Mouse (Mus musculus) liver, embryonic 11.5 days (tissue): Measurements from ENCODE around the gene Gm37240. TPM values are rescaled to one million over a fixed set of nuclear protein-coding genes. Genes with fewer than 3 reads are reported as not detected.
"Not testable (repeated sequence)": the region's sequence is repeated elsewhere in the genome, so short reads cannot be mapped to it uniquely, and the experiment has no call there.

Experiments
- ATAC-seq: fragments of 200-750 bp; cut with Nextera tagmentation; replicated peaks from 2 replicates; pipeline ENCODE4 v1.8.0; 2017; ENCODE audit warnings: moderate number of reproducible peaks, mild to moderate bottlenecking, moderate TSS enrichment, moderate library complexity; ENCODE audit not compliant: low FRiP score
- DNase-seq: peaks from one replicate; pipeline ENCODE4 v3.0.0-alpha.2; 2017; ENCODE audit warnings: low spot score
- H3K27ac ChIP-seq: fragments of 300-500 bp; sonication (generic); 2 replicates; pipeline ENCODE4 v1.5.1; 2014; ENCODE audit warnings: mild to moderate bottlenecking, low read depth, low read length, control low read depth
- H3K27me3 ChIP-seq: fragments of 300-500 bp; sonication (generic); replicated peaks from 2 replicates; pipeline ENCODE4 v1.6.1; 2014; ENCODE audit warnings: low read length, mixed read lengths; ENCODE audit not compliant: control insufficient read depth, insufficient read depth
- H3K36me3 ChIP-seq: fragments of 300-500 bp; sonication (generic); 2 replicates; pipeline ENCODE4 v1.6.1; 2014; ENCODE audit warnings: mild to moderate bottlenecking, low read length, moderate library complexity, mixed read lengths; ENCODE audit not compliant: control insufficient read depth, insufficient read depth
- H3K4me1 ChIP-seq: fragments of 300-500 bp; sonication (generic); replicated peaks from 2 replicates; pipeline ENCODE4 v1.6.1; 2014; ENCODE audit warnings: low read length, mixed read lengths; ENCODE audit not compliant: control insufficient read depth, insufficient read depth
- H3K4me2 ChIP-seq: fragments of 300-500 bp; sonication (generic); 2 replicates; pipeline ENCODE4 v1.6.1; 2014; ENCODE audit warnings: mild to moderate bottlenecking, control low read depth, moderate library complexity
- H3K4me3 ChIP-seq: fragments of 300-500 bp; sonication (generic); 2 replicates; pipeline ENCODE4 v1.5.1; 2014; ENCODE audit warnings: low read depth, low read length, control low read depth
- H3K9ac ChIP-seq: fragments of 300-500 bp; sonication (generic); 2 replicates; pipeline ENCODE4 v1.6.1; 2014; ENCODE audit warnings: low read depth, low read length, control low read depth
- H3K9me3 ChIP-seq: fragments of 300-500 bp; sonication (generic); 2 replicates; pipeline ENCODE4 v1.6.1; 2016; ENCODE audit warnings: low read length, inconsistent platforms, mixed read lengths; ENCODE audit not compliant: control insufficient read depth
- WGBS: fragments of 180-500 bp; shearing (Covaris S2); extraction: QIAGEN DNeasy Blood & Tissue Kit; methylation state at CpG from one replicate; pipeline ENCODE4 v1.1.7; 2014; 5-methylcytosine and 5-hydroxymethylcytosine counted together
- polyA plus RNA-seq: library from polyadenylated mRNA; unstranded; fragments of >200 nt; fragmentation: Nextera tagmentation; extraction: Ambion mirVana; gene quantifications from 2 replicates; pipeline ENCODE4 v1.2.1, GENCODE M21; 2014

Gene Gm37240
- polyA plus RNA-seq, 1 experiment from 2014 or later, result 1.6 TPM

GRCm38 (mm10) chr3:84655785-84656150 is 1231.5 kb downstream of the Gm37240 start:
- H3K27me3 ChIP-seq, H3K9ac ChIP-seq, H3K36me3 ChIP-seq, H3K27ac ChIP-seq, H3K4me3 ChIP-seq, DNase-seq, ATAC-seq, H3K9me3 ChIP-seq: not testable (repeated sequence)
- H3K4me1 ChIP-seq, result peaks cover 12% of the 10 kb centered on the region
- 74% methylated on average over 2 of the region's 2 CpGs for WGBS
- peak overlapping the region; percentile 77 for H3K4me2 ChIP-seq

DNA sequence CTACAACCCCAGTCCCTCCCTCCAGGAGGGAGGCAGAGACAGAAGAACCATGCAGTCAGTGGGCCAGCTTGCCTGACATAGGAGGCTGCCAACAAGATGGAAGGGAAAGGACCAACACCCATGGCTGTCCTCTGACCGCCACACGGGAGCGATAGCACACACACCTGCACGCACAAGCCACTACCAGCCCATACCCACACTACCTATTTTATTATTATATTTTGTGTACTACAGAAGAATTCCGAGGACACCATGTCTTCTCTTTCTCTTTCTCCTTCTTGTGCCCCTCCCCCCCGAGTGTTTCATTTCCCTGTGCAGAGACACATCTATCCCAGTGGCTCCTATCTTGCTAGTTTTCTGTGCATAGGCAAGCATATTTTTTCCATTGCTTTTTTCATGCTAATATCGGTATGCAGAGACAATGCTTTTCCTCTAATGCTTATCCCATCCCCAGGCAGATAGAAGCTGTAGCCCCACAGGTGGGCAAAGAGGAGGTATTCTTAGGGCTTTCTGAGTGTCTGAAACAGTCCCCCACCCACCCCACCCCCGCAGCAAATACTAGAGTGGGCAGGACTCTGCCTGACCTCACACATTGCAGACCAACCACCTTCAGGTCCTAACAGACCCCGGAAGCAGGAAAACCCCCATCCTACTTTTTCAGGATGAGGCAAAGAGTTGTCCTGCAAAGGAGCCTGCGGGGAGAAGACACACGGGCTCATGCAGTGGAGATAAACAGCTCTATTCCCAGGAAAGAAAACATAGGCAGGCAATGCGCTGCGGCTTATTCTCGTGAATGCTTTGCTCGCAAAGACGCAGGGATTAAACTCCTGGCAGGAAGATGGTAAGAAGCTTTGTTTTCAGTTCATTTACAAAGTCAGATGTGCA is 1232.2 kb downstream of the Gm37240 start:
- no peak overlapping the region for H3K9ac ChIP-seq
- peak overlapping the region; percentile 77 for H3K4me2 ChIP-seq
- 29% methylated on average over 16 of the region's 16 CpGs for WGBS
- H3K27ac ChIP-seq, result no peak overlapping the region
- H3K27me3 ChIP-seq, result no peaks in the 10 kb centered on the region
- H3K4me3 ChIP-seq, result peak overlapping the region; percentile 17
- ATAC-seq, result no peak
- H3K4me1 ChIP-seq, result peaks cover 12% of the 10 kb centered on the region
- H3K9me3 ChIP-seq, result no peaks in the 10 kb centered on the region
- H3K36me3 ChIP-seq, result no peaks in the 10 kb centered on the region
- no peak for DNase-seq

DNA sequence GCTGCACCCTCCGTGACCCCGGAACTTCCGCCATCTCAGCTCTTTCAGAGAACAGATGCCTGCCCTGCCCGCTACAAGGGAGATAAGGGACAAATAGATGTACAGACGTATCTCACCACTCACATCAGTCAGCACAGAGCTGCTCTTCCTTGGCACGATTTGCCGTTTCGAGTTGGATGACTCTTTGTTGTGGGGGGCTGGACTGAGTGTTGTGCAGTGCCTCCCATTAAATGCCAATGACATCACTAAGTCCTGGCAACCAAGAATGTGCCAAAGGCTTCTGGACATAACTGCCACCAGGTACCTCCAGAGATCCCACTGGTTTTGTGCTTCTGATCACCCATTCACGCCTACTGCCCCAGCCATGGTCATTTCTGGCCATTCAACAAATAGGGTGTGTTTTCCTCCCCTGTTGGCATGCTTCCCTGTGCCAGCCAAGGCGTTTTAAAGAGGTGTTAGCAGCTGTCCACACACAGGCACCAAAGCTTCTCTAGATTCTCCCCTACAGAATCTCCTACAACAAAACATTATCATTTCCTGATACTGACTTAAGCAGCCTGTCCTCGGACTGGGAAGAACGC is 1233.0 kb downstream of the Gm37240 start:
- 0 out of 2 replicates have a peak overlapping the region, but pooled peaks have one; percentile 35 for H3K27ac ChIP-seq
- peak; percentile 88 for ATAC-seq
- H3K27me3 ChIP-seq, result no peaks in the 10 kb centered on the region
- H3K4me2 ChIP-seq, result peak overlapping the region; percentile 77
- peak overlapping the region; percentile 43 for H3K4me3 ChIP-seq
- peak overlapping the region; percentile 51; the same call in 1 of the 2 replicates for H3K9ac ChIP-seq
- no peaks in the 10 kb centered on the region for H3K36me3 ChIP-seq
- H3K9me3 ChIP-seq, result no peaks in the 10 kb centered on the region
- H3K4me1 ChIP-seq, result peaks cover 12% of the 10 kb centered on the region
- DNase-seq, result peak; percentile 58
- 9% methylated on average over 12 of the region's 12 CpGs for WGBS

GRCm38 (mm10) chr3:84653557-84654245 is 1233.6 kb downstream of the Gm37240 start:
- H3K9ac ChIP-seq, result peak overlapping the region; percentile 51
- H3K36me3 ChIP-seq, result no peaks in the 10 kb centered on the region
- WGBS, result 13% methylated on average over 13 of the region's 14 CpGs
- H3K9me3 ChIP-seq, result no peaks in the 10 kb centered on the region
- H3K27ac ChIP-seq, result 0 out of 2 replicates have a peak overlapping the region, but pooled peaks have one; percentile 35
- peak overlapping the region; percentile 43 for H3K4me3 ChIP-seq
- no peak for DNase-seq
- H3K4me2 ChIP-seq, result peak overlapping the region; percentile 77
- peaks cover 12% of the 10 kb centered on the region for H3K4me1 ChIP-seq
- peak; percentile 63 for ATAC-seq
- H3K27me3 ChIP-seq, result no peaks in the 10 kb centered on the region

DNA sequence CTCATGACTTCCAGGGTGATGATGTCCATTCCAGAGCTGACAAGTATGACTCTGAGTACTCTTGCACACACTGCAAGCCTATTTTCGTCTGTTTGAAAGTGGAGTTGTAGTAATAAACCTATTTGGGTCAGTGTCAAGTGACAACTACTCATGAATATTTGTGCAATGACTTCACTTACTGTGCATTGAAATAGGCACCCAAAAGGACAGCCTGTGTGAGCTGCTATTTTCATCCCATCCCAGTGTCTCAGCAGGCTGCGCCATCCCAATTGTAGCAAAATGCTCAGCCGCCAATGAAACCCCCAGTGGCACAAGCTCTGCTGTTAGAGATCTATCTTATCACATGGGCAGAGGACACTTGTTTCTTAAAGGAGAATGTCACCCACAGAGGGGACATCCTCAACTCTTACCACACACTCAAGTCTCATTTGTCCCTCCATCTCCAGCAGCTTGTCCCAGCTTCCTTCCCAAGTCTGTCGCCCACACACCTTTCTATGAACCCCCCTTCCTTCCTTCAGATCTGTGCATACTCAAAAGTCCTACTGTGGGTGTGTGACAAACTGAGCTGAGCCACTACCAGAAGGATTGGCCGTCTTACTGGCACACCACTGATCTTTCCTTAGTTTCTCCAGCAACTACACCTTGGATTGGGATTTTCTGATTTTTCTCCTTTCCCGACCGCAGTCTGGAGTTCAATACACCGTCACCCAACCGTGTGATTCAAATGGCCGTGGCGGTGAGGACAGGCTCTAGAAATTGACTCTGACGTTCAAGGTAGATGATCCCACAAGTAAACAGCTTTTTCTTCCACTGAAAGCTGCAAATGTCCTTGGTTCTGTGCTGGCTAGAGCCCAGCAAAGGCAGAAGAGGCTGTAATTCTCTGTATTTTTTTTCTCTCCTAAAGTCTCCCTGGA is 1234.4 kb downstream of the Gm37240 start:
- Histone ChIP-seq H3K9ac (peak overlapping the region; percentile 6; the same call in 1 of the 2 replicates), H3K4me3 (no peak overlapping the region), H3K4me2 (peak overlapping the region; percentile 77), H3K36me3 (no peaks in the 10 kb centered on the region), H3K9me3 (no peaks in the 10 kb centered on the region), H3K27me3 (no peaks in the 10 kb centered on the region), H3K4me1 (peaks cover 12% of the 10 kb centered on the region), H3K27ac (no peak overlapping the region)
- ATAC-seq, result no peak
- DNase-seq, result no peak
- WGBS, result 75% methylated on average over 12 of the region's 12 CpGs

DNA sequence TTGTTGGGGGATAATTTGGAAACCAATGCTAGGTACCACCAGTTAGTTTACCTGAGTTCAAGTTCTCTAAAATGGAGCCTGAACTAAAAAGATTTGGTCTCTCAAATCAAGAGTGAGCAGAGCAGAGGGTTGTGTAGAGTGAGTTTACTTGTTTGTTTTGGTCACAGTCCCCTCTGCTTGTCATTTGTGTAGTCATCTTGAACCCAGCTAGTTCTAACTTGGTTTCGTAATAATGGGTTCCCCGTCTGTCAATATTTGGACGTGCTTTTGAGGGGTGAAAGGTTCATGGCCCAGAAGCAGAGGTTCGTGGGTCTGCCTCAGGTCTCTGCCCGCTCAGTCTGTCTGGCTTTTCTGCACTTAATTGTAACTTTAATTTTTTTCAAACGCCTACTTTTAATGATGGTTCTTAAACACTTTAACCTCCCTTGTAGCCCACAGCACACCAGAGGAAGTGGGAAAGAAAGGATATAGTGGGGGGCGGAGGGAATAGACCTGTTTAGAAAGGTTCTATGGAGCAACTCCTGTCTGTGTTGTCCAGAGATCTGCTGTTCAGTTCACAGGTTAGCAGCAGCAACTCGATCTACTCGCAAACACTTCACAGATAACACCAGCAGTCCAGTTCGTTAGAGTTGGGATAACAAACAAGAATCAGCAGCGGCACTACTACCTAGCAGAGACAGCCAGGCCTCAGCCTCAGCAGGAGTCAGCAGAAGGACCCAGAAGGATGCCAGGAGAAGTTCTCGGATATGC is 1237.6 kb downstream of the Gm37240 start:
- Histone ChIP-seq H3K4me2 (no peak overlapping the region), H3K36me3 (no peaks in the 10 kb centered on the region), H3K4me3 (no peak overlapping the region), H3K27ac (no peak overlapping the region), H3K27me3 (no peaks in the 10 kb centered on the region), H3K9ac (no peak overlapping the region), H3K4me1 (peaks cover 7% of the 10 kb centered on the region), H3K9me3 (no peaks in the 10 kb centered on the region)
- DNase-seq (no peak), ATAC-seq (no peak)
- 77% methylated on average over 12 of the region's 12 CpGs for WGBS

GRCm38 (mm10) chr3:84648069-84648468 is 1239.2 kb downstream of the Gm37240 start:
- not testable (repeated sequence) for H3K4me3 ChIP-seq, H3K36me3 ChIP-seq, DNase-seq, H3K27me3 ChIP-seq, H3K4me1 ChIP-seq, H3K9ac ChIP-seq, H3K27ac ChIP-seq, H3K4me2 ChIP-seq, ATAC-seq, H3K9me3 ChIP-seq
- 76% methylated on average over 4 of the region's 4 CpGs for WGBS
